Mouse (Mus musculus): ENCODE data around the gene Leng8.
A peak's percentile ranks its signal among the peaks of the same experiment; 100 is the strongest.
"Not testable (repeated sequence)": the region's sequence is repeated elsewhere in the genome, so short reads cannot be mapped to it uniquely, and the experiment has no call there.

Leng8 gene

GRCm38 (mm10) chr7:4147371-4147770 is 10.5 kb downstream of the Leng8 start:
- no peak for DNase-seq (ENCODE audit: low spot score)

GRCm38 (mm10) chr7:4147836-4148235 is 11.0 kb downstream of the Leng8 start:
- DNase-seq (ENCODE audit: low spot score): no peak

- no peak for DNase-seq (ENCODE audit: low spot score)
These were observed 11.7 kb downstream of the Leng8 start for GRCm38 (mm10) chr7:4148341-4149208.

GRCm38 (mm10) chr7:4149209-4150054 is 12.6 kb downstream of the Leng8 start:
- peak; percentile 87 for DNase-seq (ENCODE audit: low spot score)

GRCm38 (mm10) chr7:4150059-4150541 is 13.3 kb downstream of the Leng8 start, which contains the start of gene Leng9:
Gene Leng9 (minus strand): TSS chr7:4150374.
- no peak for DNase-seq (ENCODE audit: low spot score)

GRCm38 (mm10) chr7:4150811-4151221 is 14.0 kb downstream of the Leng8 start:
- DNase-seq (ENCODE audit: low spot score): no peak

- DNase-seq (ENCODE audit: low spot score): no peak
These were observed 14.4 kb downstream of the Leng8 start for GRCm38 (mm10) chr7:4151241-4151640.

GRCm38 (mm10) chr7:4154356-4154755 is 17.5 kb downstream of the Leng8 start:
- no peak for DNase-seq (ENCODE audit: low spot score)

- no peak for DNase-seq (ENCODE audit: low spot score)
These were observed 18.1 kb downstream of the Leng8 start for GRCm38 (mm10) chr7:4154976-4155375.

- not testable (repeated sequence) for DNase-seq (ENCODE audit: low spot score)
These were observed 24.8 kb downstream of the Leng8 start for GRCm38 (mm10) chr7:4161596-4161995.

- peak; percentile 72 for DNase-seq (ENCODE audit: low spot score)
These were observed 26.8 kb downstream of the Leng8 start for GRCm38 (mm10) chr7:4163571-4164072.

- DNase-seq (ENCODE audit: low spot score): peak; percentile 69
These were observed 27.5 kb downstream of the Leng8 start, which contains the start of gene Cdc42ep5 for GRCm38 (mm10) chr7:4164090-4164910. Gene Cdc42ep5 (minus strand): TSS chr7:4164860.

- no peak for DNase-seq (ENCODE audit: low spot score)
These were observed 28.4 kb downstream of the Leng8 start for GRCm38 (mm10) chr7:4165286-4165685.

GRCm38 (mm10) chr7:4167098-4167497 is 30.3 kb downstream of the Leng8 start:
- peak; percentile 30 for DNase-seq (ENCODE audit: low spot score)

- DNase-seq (ENCODE audit: low spot score): no peak
These were observed 33.5 kb downstream of the Leng8 start for GRCm38 (mm10) chr7:4170193-4170938.

GRCm38 (mm10) chr7:4178438-4178837 is 41.6 kb downstream of the Leng8 start:
- DNase-seq (ENCODE audit: low spot score): peak; percentile 71

All from adipocyte (in vitro differentiated cells).